Mouse (Mus musculus) left cerebral cortex, postnatal 4 days (tissue): ENCODE measurements at regions not wholly inside any gene's neighbourhood (a gene's known extent, or its start where the extent isn't known, plus 50 kb on each side); places are given as distances from the start of the nearest gene placed in this dataset.

Experiments
- DNase-seq: peaks from one replicate; pipeline ENCODE4 v3.0.0-alpha.2; 2022
- intact Hi-C: fragments of 180-260 bp; cut with DNase I; formaldehyde crosslinking; loops from one replicate; pipeline ENCODE4 v1.15.1; 2025

GRCm38 (mm10) chr5:99165807-99166360, 128.7 kb upstream of the Prkg2 start:
- DNase-seq, result no peak
- intact Hi-C loops, result no loop called here

- intact Hi-C loops, result loop anchor here (10.0 kb wide), 2 partner anchors 253 to 813 kb away; no protein-coding TSS in a partner anchor
- peak; percentile 58 for DNase-seq
Observed at GRCm38 (mm10) chr5:99157973-99158372, 120.8 kb upstream of the Prkg2 start.

- no peak for DNase-seq
- intact Hi-C loops, result loop anchor here (10.0 kb wide), 2 partner anchors 249 to 809 kb away; no protein-coding TSS in a partner anchor
Observed at GRCm38 (mm10) chr5:99153269-99153850, 116.2 kb upstream of the Prkg2 start.

GRCm38 (mm10) chr5:99152299-99152698, 115.1 kb upstream of the Prkg2 start:
- intact Hi-C loops, result loop anchor here (10.0 kb wide), 2 partner anchors 247 to 807 kb away; no protein-coding TSS in a partner anchor
- DNase-seq, result no peak

GRCm38 (mm10) chr5:99149904-99150303, 112.8 kb upstream of the Prkg2 start:
- DNase-seq, result no peak
- intact Hi-C loops, result loop anchor here (10.0 kb wide), 2 partner anchors 245 to 805 kb away; no protein-coding TSS in a partner anchor

GRCm38 (mm10) chr5:99132670-99133069, 95.5 kb upstream of the Prkg2 start:
- intact Hi-C loops, result no loop called here
- no peak for DNase-seq

GRCm38 (mm10) chr5:99128628-99129027, 91.5 kb upstream of the Prkg2 start:
- no peak for DNase-seq
- intact Hi-C loops, result no loop called here

- intact Hi-C loops, result no loop called here
- DNase-seq, result no peak
Observed at GRCm38 (mm10) chr5:99125418-99125817, 88.3 kb upstream of the Prkg2 start.

GRCm38 (mm10) chr5:99111755-99112154, 74.6 kb upstream of the Prkg2 start:
- no peak for DNase-seq
- intact Hi-C loops, result no loop called here

- intact Hi-C loops, result no loop called here
- peak; percentile 53 for DNase-seq
Observed at GRCm38 (mm10) chr5:99111235-99111634, 74.1 kb upstream of the Prkg2 start.

GRCm38 (mm10) chr5:99099727-99100116, 62.6 kb upstream of the Prkg2 start:
- no peak for DNase-seq
- intact Hi-C loops, result no loop called here

- intact Hi-C loops, result no loop called here
- no peak for DNase-seq
Observed at GRCm38 (mm10) chr5:99099014-99099726, 62.0 kb upstream of the Prkg2 start.
